Mouse (Mus musculus) erythroblast, embryonic 14.5 days (primary cell): ENCODE results near the gene Bclaf3.

Source experiments
- GATA1 ChIP-seq: IDR thresholded peaks from 2 replicates; pipeline ENCODE4 v1.6.1; 2012; ENCODE audit warnings: low read length, inconsistent platforms, mixed read lengths
- TAL1 ChIP-seq: IDR thresholded peaks from 3 replicates; pipeline ENCODE4 v1.6.1; 2012; ENCODE audit warnings: low read length, inconsistent platforms, mixed read lengths

DNA sequence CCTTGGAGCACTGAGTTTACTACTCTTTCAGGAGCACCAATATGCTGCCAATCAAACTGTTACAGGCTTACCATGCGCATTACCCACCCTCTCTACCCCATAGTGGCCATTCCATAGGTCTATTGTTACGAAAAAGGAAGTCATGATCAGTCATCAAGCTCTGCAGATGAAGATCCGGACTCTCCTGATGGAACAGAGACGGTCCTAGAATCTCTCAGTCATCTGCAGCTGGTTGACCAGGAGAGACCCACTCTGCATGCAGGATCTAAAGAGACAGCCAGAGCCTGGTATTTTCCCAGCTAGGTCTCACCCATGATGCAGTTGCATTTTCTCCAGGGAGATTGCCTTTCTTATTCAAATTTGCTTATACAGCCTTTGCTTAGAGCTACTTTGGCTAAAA, 3.8 kb upstream of the Bclaf3 start:
- TF ChIP-seq GATA1 = no peak
- TF ChIP-seq TAL1 = no peak
